Mouse (Mus musculus) cortical plate, adult 2 months (tissue): ENCODE results near the gene Dab1. TPM values are rescaled to one million over a fixed set of nuclear protein-coding genes. Genes with fewer than 3 reads are reported as not detected.

Experiments
- H3K27ac ChIP-seq: fragments of 200-500 bp; 2 replicates; pipeline ENCODE4 v1.5.1; 2012; ENCODE audit warnings: low read length, control low read depth, inconsistent platforms; ENCODE audit not compliant: insufficient read depth
- H3K4me1 ChIP-seq: fragments of 200-500 bp; 2 replicates; pipeline ENCODE4 v1.6.1; 2011; ENCODE audit warnings: low read length; ENCODE audit not compliant: control insufficient read depth, insufficient read depth
- H3K4me3 ChIP-seq: fragments of 200-500 bp; 2 replicates; pipeline ENCODE4 v1.5.1; 2011; ENCODE audit warnings: mild to moderate bottlenecking, low read length, control low read depth; ENCODE audit not compliant: insufficient read depth
- CTCF ChIP-seq: fragments of 200-500 bp; IDR thresholded peaks from 2 replicates; pipeline ENCODE4 v1.5.1; 2011; ENCODE audit warnings: mild to moderate bottlenecking, control low read depth, low read length; ENCODE audit not compliant: insufficient read depth; ENCODE audit errors: extremely low read depth
- POLR2A ChIP-seq: fragments of 200-500 bp; IDR thresholded peaks from 2 replicates; pipeline ENCODE4 v1.6.1; 2011; ENCODE audit warnings: mild to moderate bottlenecking, low read length, control low read depth; ENCODE audit not compliant: insufficient read depth; ENCODE audit errors: extremely low read depth
- polyA plus RNA-seq: library from polyadenylated mRNA; depleted of rRNA; stranded (reverse); fragments of >200 nt; gene quantifications from 2 replicates; pipeline ENCODE4 v1.2.3, GENCODE M21; 2012

Dab1 gene
- polyA plus RNA-seq, 1 experiment = 42.9 TPM

GRCm38 (mm10) chr4:104587826-104588225 lies 968.7 kb downstream of the Dab1 start:
- no peak overlapping the region for H3K27ac ChIP-seq
- no peak overlapping the region for H3K4me3 ChIP-seq
- peaks cover 7% of the 10 kb centered on the region for H3K4me1 ChIP-seq
- TF ChIP-seq POLR2A (no peak), CTCF (no peak)

DNA sequence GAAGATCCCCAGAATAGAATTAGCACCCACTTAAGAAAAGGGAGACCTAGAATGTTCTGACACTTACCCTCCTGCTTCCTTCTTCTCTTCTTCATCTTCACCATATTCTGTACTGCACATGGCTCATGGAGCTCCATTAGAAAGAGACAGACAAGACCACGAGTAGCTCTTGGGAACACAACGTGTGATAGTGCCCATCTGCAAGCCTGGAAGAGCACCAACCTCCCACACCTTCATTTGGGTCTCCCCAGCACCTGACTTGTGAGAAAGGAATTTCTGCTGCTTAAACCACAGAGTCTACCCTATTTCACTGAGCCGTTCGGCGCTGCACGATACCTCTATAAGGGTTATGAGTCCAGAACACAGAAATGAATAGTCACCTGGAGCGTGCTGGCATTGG lies 977.8 kb downstream of the Dab1 start:
- Histone ChIP-seq H3K4me3 (no peak overlapping the region), H3K4me1 (peaks cover 8% of the 10 kb centered on the region), H3K27ac (no peak overlapping the region)
- TF ChIP-seq CTCF = no peak
- TF ChIP-seq POLR2A = no peak

DNA sequence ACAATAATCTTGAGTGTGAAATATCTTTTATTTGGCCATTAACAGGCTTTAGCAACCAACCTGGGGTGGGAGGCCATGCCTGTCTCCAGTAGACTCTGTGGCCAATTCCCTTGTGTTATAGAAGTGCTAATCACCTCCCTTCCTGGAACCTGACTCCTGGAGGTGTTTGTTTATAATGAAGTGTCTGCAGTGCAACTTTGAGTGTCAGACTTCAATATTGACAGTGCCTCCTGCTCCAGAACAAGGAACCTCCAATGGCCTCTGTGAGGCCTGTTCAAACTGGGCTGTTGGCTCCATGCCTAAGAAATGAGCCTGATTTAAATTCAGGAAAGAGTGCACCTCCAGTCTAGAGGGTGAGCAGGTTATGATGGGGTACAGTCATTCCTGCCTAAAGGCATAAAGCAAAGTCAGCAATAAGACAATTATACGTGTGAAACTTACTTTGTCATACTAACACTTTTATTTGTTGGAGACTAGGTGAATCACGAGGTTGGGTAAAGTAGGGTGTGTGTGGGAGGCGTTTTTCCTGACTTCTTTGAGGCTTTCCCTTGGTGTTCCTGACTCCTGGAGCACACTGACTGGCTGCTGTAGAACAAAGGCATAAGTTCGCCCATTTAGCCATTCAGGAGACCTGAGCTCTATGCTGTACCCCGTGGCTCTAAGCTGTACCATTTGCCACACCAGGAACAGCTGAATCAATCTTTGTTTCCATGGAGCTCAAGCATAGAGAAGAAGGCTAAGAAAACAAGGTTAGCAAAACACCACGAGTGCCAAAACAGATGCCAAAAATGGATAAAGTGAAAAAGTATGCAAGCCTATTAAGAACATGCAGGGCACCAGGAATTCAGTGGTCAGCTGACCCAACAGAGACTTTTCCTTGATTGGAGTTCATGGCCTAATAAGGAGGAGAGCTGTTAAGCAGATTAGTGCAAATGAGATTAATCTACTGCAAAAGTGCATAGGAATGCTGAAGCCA lies 978.6 kb downstream of the Dab1 start:
- Histone ChIP-seq H3K27ac (no peak overlapping the region), H3K4me3 (no peak overlapping the region), H3K4me1 (peaks cover 10% of the 10 kb centered on the region)
- TF ChIP-seq POLR2A = no peak
- TF ChIP-seq CTCF = no peak

- no peak overlapping the region for H3K27ac ChIP-seq
Measured at GRCm38 (mm10) chr4:104602804-104603203, 983.6 kb downstream of the Dab1 start.

GRCm38 (mm10) chr4:104604298-104604697 lies 985.1 kb downstream of the Dab1 start:
- TF ChIP-seq CTCF = no peak
- TF ChIP-seq POLR2A = no peak
- H3K4me3 ChIP-seq = no peak overlapping the region
- no peak overlapping the region for H3K27ac ChIP-seq
- peaks cover 3% of the 10 kb centered on the region; the same call in 1 of the 2 replicates for H3K4me1 ChIP-seq

More at GRCm38 (mm10) chr4:104602804-104603203, 983.6 kb downstream of the Dab1 start:
- Histone ChIP-seq H3K4me3 (no peak overlapping the region), H3K4me1 (peaks cover 5% of the 10 kb centered on the region)
- TF ChIP-seq POLR2A = no peak
- TF ChIP-seq CTCF = no peak

DNA sequence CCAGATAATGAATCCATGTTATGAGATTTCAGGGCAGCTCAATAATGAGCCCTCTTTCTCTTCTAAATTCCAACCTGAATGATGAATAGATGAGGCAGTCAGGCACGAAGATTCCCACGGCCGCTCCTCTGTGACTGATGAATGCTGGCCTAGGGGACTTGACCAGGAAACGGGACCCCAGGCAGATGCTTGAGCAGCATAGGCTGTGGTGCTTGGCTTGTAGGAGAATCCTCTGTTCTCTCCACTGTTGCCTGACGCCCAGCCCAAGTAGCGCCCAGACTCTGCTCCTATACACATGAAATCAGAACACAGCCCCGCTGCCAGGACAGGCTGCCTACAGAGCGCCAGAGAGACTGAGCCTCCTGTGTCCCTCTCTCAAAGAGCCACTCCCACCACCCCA lies 987.7 kb downstream of the Dab1 start:
- peaks cover 3% of the 10 kb centered on the region; the same call in 1 of the 2 replicates for H3K4me1 ChIP-seq
- TF ChIP-seq POLR2A = no peak
- TF ChIP-seq CTCF = no peak
- no peak overlapping the region for H3K4me3 ChIP-seq
- peak overlapping the region; percentile 46; the same call in 1 of the 2 replicates for H3K27ac ChIP-seq

DNA sequence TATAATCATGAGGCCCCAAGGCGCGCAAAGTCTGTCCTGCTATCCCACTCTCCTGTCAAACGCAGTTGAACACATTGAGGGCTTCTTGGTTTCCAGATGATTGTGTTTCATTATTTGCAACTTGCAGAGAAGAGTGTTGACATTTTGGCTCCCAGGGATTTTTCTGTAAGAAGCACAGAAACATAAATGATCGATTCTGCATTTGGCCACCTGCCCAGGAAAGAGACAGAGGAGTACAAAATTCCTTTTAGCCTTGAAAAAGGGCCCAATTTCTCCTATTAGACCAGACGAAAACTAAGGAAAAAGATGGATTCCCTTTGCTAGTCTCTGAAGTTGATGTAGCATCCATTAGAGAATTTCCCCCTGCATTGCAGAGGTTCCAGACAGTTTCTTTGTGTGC lies 988.5 kb downstream of the Dab1 start:
- no peak overlapping the region for H3K27ac ChIP-seq
- peaks cover 2% of the 10 kb centered on the region; the same call in 1 of the 2 replicates for H3K4me1 ChIP-seq
- no peak for TF ChIP-seq CTCF
- no peak for TF ChIP-seq POLR2A
- no peak overlapping the region for H3K4me3 ChIP-seq

- no peak overlapping the region for H3K27ac ChIP-seq
- TF ChIP-seq CTCF = no peak
- TF ChIP-seq POLR2A = no peak
Measured at GRCm38 (mm10) chr4:104619452-104619851, 1000.3 kb downstream of the Dab1 start.

GRCm38 (mm10) chr4:104625316-104625715 lies 1006.2 kb downstream of the Dab1 start:
- H3K4me3 ChIP-seq = no peak overlapping the region
- H3K4me1 ChIP-seq = no peaks in the 10 kb centered on the region; the same call in none of the 2 replicates
- H3K27ac ChIP-seq = no peak overlapping the region
- TF ChIP-seq POLR2A (no peak), CTCF (no peak)

More at GRCm38 (mm10) chr4:104619452-104619851, 1000.3 kb downstream of the Dab1 start:
- H3K4me1 ChIP-seq = no peaks in the 10 kb centered on the region; the same call in 1 of the 2 replicates
- no peak overlapping the region for H3K4me3 ChIP-seq
